Mouse (Mus musculus): ENCODE measurements around the gene Atg101. TPM values are rescaled to one million over a fixed set of nuclear protein-coding genes. Genes with fewer than 3 reads are reported as not detected.

Gene Atg101
- polyA plus RNA-seq, 1 experiment from 2014 or later = 63.8 TPM

GRCm38 (mm10) chr15:101256463-101257206 is 27.4 kb upstream of the Atg101 start:
- Histone ChIP-seq H3K4me1 (ENCODE audit: control insufficient read depth, insufficient read depth, low read length) (no peaks in the 10 kb centered on the region), H3K36me3 (replicated peaks; ENCODE audit: control insufficient read depth, insufficient read depth, low read depth, low read length) (no peaks in the 10 kb centered on the region), H3K27ac (replicated peaks; ENCODE audit: low read depth, low read length) (no peak overlapping the region), H3K9me3 (replicated peaks; ENCODE audit: control insufficient read depth, low read length) (no peaks in the 10 kb centered on the region), H3K4me2 (ENCODE audit: low read depth, low read length) (peak overlapping the region; percentile 13; the same call in 1 of the 2 replicates), H3K9ac (replicated peaks; ENCODE audit: low read length) (no peak overlapping the region), H3K27me3 (ENCODE audit: control insufficient read depth, insufficient read depth, low read length) (no peaks in the 10 kb centered on the region; the same call in 1 of the 2 replicates), H3K4me3 (ENCODE audit: low read depth, low read length) (no peak overlapping the region)
- ATAC-seq (replicated peaks; ENCODE audit: insufficient number of reproducible peaks, low FRiP score, low TSS enrichment, low read depth) = no peak
- no peak for DNase-seq (ENCODE audit: low spot score)
- 77% methylated on average over 14 of the region's 14 CpGs for WGBS

GRCm38 (mm10) chr15:101258420-101258819 is 25.7 kb upstream of the Atg101 start:
- H3K4me3 ChIP-seq (ENCODE audit: low read depth, low read length) = no peak overlapping the region
- ATAC-seq (replicated peaks; ENCODE audit: insufficient number of reproducible peaks, low FRiP score, low TSS enrichment, low read depth) (no peak), DNase-seq (ENCODE audit: low spot score) (no peak)
- no peaks in the 10 kb centered on the region; the same call in 1 of the 2 replicates for H3K27me3 ChIP-seq (ENCODE audit: control insufficient read depth, insufficient read depth, low read length)
- no peaks in the 10 kb centered on the region for H3K9me3 ChIP-seq (replicated peaks; ENCODE audit: control insufficient read depth, low read length)
- H3K4me2 ChIP-seq (ENCODE audit: low read depth, low read length) = no peak overlapping the region
- H3K27ac ChIP-seq (replicated peaks; ENCODE audit: low read depth, low read length) = no peak overlapping the region
- no peaks in the 10 kb centered on the region for H3K36me3 ChIP-seq (replicated peaks; ENCODE audit: control insufficient read depth, insufficient read depth, low read depth, low read length)
- H3K4me1 ChIP-seq (ENCODE audit: control insufficient read depth, insufficient read depth, low read length) = no peaks in the 10 kb centered on the region
- H3K9ac ChIP-seq (replicated peaks; ENCODE audit: low read length) = no peak overlapping the region
- 87% methylated on average over 11 of the region's 11 CpGs for WGBS

DNA sequence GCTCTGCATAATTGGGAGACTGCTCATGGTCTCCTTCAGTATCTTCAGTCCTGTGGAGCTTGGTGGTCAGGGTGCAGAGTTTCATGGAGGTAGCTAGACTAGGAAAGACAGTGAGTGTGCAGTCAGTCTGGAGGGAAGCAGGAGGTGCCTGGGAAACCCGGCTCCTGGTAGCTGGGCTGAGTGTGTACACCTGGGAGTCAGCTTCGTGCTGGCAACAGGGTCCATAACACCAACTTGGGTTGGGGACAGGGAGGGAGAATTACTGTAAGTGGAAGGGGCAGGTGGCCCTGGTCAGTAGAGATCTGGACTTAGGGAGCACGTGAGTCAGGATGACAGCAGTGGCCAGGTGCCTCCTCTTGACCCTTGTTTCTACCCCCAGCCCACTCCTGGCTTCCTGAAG is 24.1 kb upstream of the Atg101 start:
- H3K27me3 ChIP-seq (ENCODE audit: control insufficient read depth, insufficient read depth, low read length) = no peaks in the 10 kb centered on the region; the same call in 1 of the 2 replicates
- H3K36me3 ChIP-seq (replicated peaks; ENCODE audit: control insufficient read depth, insufficient read depth, low read depth, low read length) = no peaks in the 10 kb centered on the region
- ATAC-seq (replicated peaks; ENCODE audit: insufficient number of reproducible peaks, low FRiP score, low TSS enrichment, low read depth) (no peak), DNase-seq (ENCODE audit: low spot score) (no peak)
- WGBS = 81% methylated on average over 3 of the region's 3 CpGs
- no peak overlapping the region for H3K4me3 ChIP-seq (ENCODE audit: low read depth, low read length)
- no peak overlapping the region for H3K27ac ChIP-seq (replicated peaks; ENCODE audit: low read depth, low read length)
- H3K4me2 ChIP-seq (ENCODE audit: low read depth, low read length) = no peak overlapping the region
- H3K9me3 ChIP-seq (replicated peaks; ENCODE audit: control insufficient read depth, low read length) = no peaks in the 10 kb centered on the region
- H3K9ac ChIP-seq (replicated peaks; ENCODE audit: low read length) = no peak overlapping the region
- no peaks in the 10 kb centered on the region for H3K4me1 ChIP-seq (ENCODE audit: control insufficient read depth, insufficient read depth, low read length)

GRCm38 (mm10) chr15:101260387-101260786 is 23.7 kb upstream of the Atg101 start:
- Histone ChIP-seq H3K27ac (replicated peaks; ENCODE audit: low read depth, low read length) (no peak overlapping the region), H3K4me3 (ENCODE audit: low read depth, low read length) (no peak overlapping the region), H3K4me2 (ENCODE audit: low read depth, low read length) (no peak overlapping the region), H3K9me3 (replicated peaks; ENCODE audit: control insufficient read depth, low read length) (no peaks in the 10 kb centered on the region), H3K4me1 (ENCODE audit: control insufficient read depth, insufficient read depth, low read length) (no peaks in the 10 kb centered on the region), H3K9ac (replicated peaks; ENCODE audit: low read length) (no peak overlapping the region; the same call in 1 of the 2 replicates), H3K27me3 (ENCODE audit: control insufficient read depth, insufficient read depth, low read length) (no peaks in the 10 kb centered on the region; the same call in 1 of the 2 replicates), H3K36me3 (replicated peaks; ENCODE audit: control insufficient read depth, insufficient read depth, low read depth, low read length) (no peaks in the 10 kb centered on the region)
- no peak for ATAC-seq (replicated peaks; ENCODE audit: insufficient number of reproducible peaks, low FRiP score, low TSS enrichment, low read depth)
- WGBS = 49% methylated on average over 10 of the region's 10 CpGs
- no peak for DNase-seq (ENCODE audit: low spot score)

DNA sequence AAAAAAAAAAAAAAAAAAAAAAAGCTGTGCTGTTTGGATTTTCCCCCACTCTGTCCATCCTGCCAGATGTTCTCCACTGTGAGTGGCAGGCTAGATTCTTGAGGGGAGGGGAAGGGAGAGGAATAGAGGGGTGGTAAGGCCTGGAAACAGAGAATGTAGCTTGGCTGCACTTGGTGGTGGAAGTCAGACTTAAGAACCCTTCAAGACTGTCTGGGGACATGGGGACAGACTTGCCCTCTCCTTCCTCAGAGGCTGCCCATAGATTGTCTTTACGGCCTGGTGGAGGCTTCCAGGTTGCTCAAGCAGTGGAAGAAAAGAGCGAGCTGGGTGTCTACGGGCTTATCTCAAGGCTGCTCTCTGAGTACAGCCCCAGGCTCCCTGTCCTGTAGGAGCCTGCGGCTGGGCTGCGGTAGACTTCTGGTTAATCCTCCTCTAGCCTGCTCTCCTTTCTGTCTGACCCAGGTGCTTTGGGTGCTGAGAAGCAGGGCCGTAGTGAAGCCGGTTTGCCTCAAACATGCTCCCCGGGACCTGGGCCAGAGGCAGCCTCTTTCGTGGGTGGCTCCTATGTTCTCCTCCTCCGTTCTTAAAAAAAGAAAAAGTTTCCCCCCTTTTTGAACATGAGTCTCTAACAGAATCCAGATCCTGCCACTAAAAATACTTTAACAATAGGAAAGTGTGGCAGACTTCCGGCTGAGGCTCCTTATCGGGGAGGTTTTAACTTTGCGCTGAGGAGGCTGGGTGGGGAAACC is 23.0 kb upstream of the Atg101 start:
- DNase-seq (ENCODE audit: low spot score) (no peak), ATAC-seq (replicated peaks; ENCODE audit: insufficient number of reproducible peaks, low FRiP score, low TSS enrichment, low read depth) (no peak)
- Histone ChIP-seq H3K4me3 (ENCODE audit: low read depth, low read length) (no peak overlapping the region), H3K4me1 (ENCODE audit: control insufficient read depth, insufficient read depth, low read length) (peaks cover 1% of the 10 kb centered on the region; the same call in 1 of the 2 replicates), H3K9me3 (replicated peaks; ENCODE audit: control insufficient read depth, low read length) (no peaks in the 10 kb centered on the region), H3K27me3 (ENCODE audit: control insufficient read depth, insufficient read depth, low read length) (no peaks in the 10 kb centered on the region; the same call in 1 of the 2 replicates), H3K4me2 (ENCODE audit: low read depth, low read length) (no peak overlapping the region), H3K27ac (replicated peaks; ENCODE audit: low read depth, low read length) (peak overlapping the region; percentile 54; the same call in 1 of the 2 replicates), H3K9ac (replicated peaks; ENCODE audit: low read length) (peak overlapping the region; percentile 23), H3K36me3 (replicated peaks; ENCODE audit: control insufficient read depth, insufficient read depth, low read depth, low read length) (no peaks in the 10 kb centered on the region)
- WGBS = 60% methylated on average over 13 of the region's 13 CpGs

DNA sequence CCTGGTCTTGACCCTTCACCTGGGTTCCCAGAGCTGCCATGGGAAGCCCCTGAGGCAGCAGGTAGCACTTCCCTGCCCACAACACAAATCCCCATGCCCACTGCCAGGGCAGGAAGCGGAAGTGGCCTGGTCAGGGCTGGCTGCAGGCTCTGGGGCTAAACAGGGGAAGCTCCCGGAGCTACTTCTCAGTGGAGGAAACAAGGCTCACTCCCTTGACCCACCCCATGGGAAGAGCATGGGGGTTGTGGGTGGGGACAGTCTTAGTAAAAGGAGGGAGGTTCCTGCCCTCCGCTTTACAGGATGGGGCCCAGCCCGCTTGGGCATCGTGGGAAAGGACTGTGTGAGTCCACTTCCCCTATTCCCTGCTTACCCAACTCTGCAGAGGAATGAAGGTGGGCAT is 21.6 kb upstream of the Atg101 start:
- 54% methylated on average over 5 of the region's 5 CpGs for WGBS
- H3K4me3 ChIP-seq (ENCODE audit: low read depth, low read length) = no peak overlapping the region
- H3K9ac ChIP-seq (replicated peaks; ENCODE audit: low read length) = no peak overlapping the region
- no peak overlapping the region for H3K4me2 ChIP-seq (ENCODE audit: low read depth, low read length)
- H3K27me3 ChIP-seq (ENCODE audit: control insufficient read depth, insufficient read depth, low read length) = peaks cover under 1% of the 10 kb centered on the region; the same call in 1 of the 2 replicates
- DNase-seq (ENCODE audit: low spot score) (no peak), ATAC-seq (replicated peaks; ENCODE audit: insufficient number of reproducible peaks, low FRiP score, low TSS enrichment, low read depth) (no peak)
- H3K36me3 ChIP-seq (replicated peaks; ENCODE audit: control insufficient read depth, insufficient read depth, low read depth, low read length) = no peaks in the 10 kb centered on the region
- H3K9me3 ChIP-seq (replicated peaks; ENCODE audit: control insufficient read depth, low read length) = no peaks in the 10 kb centered on the region
- no peak overlapping the region for H3K27ac ChIP-seq (replicated peaks; ENCODE audit: low read depth, low read length)
- H3K4me1 ChIP-seq (ENCODE audit: control insufficient read depth, insufficient read depth, low read length) = peaks cover 3% of the 10 kb centered on the region; the same call in 1 of the 2 replicates

DNA sequence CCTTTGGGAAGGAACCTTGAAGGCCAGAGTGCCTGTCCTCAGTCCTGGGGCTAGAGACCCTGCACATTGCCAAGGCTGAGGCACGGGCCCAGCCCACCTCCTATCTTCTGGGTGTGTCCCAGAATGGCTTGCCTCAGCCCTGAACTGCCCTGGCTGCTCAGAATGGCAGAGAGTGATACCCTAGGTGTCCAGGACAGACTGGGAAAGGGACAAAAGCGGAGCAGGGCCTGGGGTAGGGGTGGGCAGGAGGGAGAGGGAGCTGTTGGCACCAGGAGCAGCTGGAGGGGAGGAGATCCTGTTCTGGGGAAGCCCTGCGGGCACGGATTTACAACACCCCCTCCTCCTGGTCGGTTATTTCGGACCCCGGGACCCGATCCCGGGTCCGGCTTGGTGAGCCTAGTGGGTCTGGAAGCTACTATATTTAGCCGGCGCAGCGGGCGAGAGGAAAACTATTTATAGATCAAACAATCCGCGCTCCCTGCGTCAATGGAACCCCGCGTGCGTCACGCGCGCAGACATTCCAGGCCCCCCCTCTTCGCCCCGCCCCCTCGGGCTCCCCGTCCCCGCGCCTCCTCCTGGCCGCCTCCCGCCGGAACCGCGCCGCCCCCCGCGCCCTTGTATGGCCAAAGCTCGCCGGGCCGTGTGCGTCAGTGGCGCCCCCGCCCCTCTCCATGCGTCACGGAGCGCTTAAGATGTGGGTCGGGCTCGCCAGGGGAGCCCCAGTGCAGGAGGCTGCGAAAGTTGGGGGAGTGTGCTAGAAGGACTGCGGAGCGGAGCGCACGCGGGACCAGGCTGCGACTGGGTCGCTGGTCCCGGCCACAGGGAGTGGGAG is 17.7 kb upstream of the Atg101 start:
- H3K9me3 ChIP-seq (replicated peaks; ENCODE audit: control insufficient read depth, low read length) = no peaks in the 10 kb centered on the region
- 0 out of 2 replicates have a peak overlapping the region, but pooled peaks have one; percentile 35 for H3K27ac ChIP-seq (replicated peaks; ENCODE audit: low read depth, low read length)
- peak overlapping the region; percentile 95 for H3K4me2 ChIP-seq (ENCODE audit: low read depth, low read length)
- ATAC-seq (replicated peaks; ENCODE audit: insufficient number of reproducible peaks, low FRiP score, low TSS enrichment, low read depth) = peak; percentile 80
- H3K36me3 ChIP-seq (replicated peaks; ENCODE audit: control insufficient read depth, insufficient read depth, low read depth, low read length) = no peaks in the 10 kb centered on the region
- peak overlapping the region; percentile 36 for H3K4me3 ChIP-seq (ENCODE audit: low read depth, low read length)
- H3K4me1 ChIP-seq (ENCODE audit: control insufficient read depth, insufficient read depth, low read length) = peaks cover 3% of the 10 kb centered on the region; the same call in 1 of the 2 replicates
- H3K27me3 ChIP-seq (ENCODE audit: control insufficient read depth, insufficient read depth, low read length) = peaks cover 3% of the 10 kb centered on the region; the same call in 1 of the 2 replicates
- under 1% methylated on average over 52 of the region's 57 CpGs for WGBS
- peak; percentile 90 for DNase-seq (ENCODE audit: low spot score)
- peak overlapping the region; percentile 66 for H3K9ac ChIP-seq (replicated peaks; ENCODE audit: low read length)

All from embryonic facial prominence, embryonic 11.5 days (tissue).